Mouse (Mus musculus): ENCODE data around the gene Cyfip1.

GRCm38 (mm10) chr7:55856741-55857140, 15.2 kb downstream of the Cyfip1 start:
- no peak for TF ChIP-seq GATA1 (IDR thresholded peaks at IDR 0.05; ENCODE audit: low read length)
- no peak for TF ChIP-seq TAL1 (IDR thresholded peaks at IDR 0.05; ENCODE audit: low read length)
